Mouse (Mus musculus) 416B (cell line): ENCODE data around the gene Elovl2.
A peak's percentile ranks its signal among the peaks of the same experiment; 100 is the strongest.

ENCODE experiments used
- DNase-seq: peaks from one replicate; pipeline ENCODE4 v3.0.0; 2011; ENCODE audit warnings: low read depth

Elovl2 gene

DNA sequence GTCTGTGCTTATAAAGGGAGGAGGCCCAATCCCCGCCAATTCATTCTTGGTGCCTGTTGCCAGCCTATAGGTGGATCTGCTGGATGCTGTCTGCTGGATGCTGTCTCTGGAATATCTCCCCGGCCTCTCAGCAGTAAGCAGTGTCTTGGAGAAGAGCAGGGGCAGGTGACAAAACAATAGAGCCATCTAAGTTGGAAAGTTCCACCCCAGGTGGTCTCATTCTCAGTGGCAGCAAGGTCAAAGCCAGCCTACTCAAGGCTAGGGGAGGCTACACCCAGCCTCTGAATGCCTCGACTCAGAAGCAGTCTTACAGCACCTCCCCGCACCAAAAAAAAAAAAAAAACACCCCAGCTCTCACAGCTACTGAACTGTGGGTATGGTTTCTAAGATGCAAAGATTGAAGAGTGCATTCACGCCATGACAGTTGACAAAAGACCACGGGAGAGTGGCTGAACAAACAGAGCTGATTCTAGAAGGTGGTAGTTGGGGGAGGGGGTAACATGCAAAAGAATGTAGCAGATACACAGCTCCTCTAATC, 74.7 kb downstream of the Elovl2 start:
- DNase-seq: no peak

DNA sequence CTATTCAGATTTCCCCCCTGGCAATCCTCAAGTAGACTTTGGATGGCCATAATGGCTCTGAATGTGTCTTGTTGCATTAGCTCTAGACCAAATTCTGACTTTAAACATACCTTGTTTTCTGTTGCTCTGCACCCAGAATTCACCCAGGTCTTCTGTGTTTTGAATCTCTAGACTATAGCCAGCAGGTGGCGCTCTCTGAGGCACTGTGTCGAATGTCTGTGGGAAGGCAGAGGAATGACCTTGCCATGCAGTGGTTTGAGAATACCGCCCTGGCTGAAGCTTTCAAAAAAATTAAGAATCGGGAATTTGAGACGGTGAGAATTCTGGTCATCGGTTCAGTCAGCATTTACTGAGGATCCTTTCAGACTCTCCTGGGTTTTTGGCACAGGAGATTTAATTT, 85.3 kb downstream of the Elovl2 start:
- DNase-seq: peak; percentile 69
